Mouse (Mus musculus): ENCODE measurements around the gene Zfp423. TPM values are rescaled to one million over a fixed set of nuclear protein-coding genes. Genes with fewer than 3 reads are reported as not detected.

The Zfp423 gene
- 1 to 10 TPM; 6.1 to 6.7 TPM for total RNA-seq (2021)

DNA sequence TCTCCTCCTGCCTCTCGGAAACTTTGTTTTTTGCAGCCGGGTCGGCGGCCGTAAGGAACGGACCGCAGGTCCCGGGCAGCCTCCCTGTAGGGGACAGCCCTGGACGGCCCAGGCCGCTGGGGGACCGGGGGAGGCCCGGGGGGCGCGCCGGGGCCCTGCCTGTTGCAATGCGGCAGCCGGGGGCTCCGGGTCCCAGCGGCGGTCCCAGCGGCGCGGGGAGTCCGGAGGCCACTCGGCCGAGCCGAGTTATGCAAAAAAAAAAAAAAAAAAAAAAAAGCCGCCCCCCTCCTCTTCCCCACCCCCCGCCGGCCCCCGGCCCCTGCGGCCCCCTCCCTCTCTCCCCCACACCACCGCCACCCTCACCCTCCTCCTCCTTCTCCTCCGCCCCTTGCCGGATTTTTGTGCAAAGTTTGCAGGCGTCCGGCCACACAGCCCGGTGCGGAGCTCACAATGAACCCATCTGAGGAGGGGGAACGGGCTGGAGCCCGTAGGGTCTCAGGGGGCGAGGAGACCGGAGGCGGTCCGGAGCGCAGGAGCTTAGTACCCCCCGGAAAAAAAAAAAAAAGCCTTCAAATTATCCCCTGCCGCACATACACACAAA is at the start of gene Zfp423:
Zfp423 (minus strand) TSS at position 276 of the 601 bp plus-strand sequence.
- intact Hi-C loops (cut with DNase I) = loop anchor here (5.0 kb wide), 1 partner anchor 42 kb away; no protein-coding TSS in a partner anchor

DNA sequence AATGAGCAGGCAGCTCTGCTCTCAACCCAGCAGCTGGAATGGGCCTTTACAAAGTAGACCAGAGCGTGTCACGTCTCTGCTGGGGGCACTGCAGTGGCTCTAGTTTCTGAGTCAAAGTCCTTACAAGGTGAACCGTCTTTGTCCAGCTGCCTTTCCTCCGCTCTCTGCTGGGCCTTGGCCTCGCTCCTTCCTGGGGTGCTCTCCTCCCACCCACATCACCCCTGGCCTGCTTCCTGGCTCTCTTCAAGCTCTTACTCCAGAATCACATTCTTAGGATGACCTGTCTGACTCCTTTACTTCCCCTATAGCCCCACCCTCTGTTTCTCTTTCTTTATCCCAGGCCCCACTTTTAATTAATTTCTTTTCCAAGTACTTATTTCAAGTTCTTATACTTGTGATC is 47.4 kb upstream of the Zfp423 start:
- no peak for DNase-seq (ENCODE audit: low spot score)

More for the DNA sequence above, at the start of gene Zfp423:
- DNase-seq (ENCODE audit: low spot score) = peak; percentile 20

GRCm38 (mm10) chr8:87984778-87985177 is 25.4 kb upstream of the Zfp423 start:
- no peak for DNase-seq (ENCODE audit: low spot score)

More for the DNA sequence above, 47.4 kb upstream of the Zfp423 start:
- intact Hi-C loops (cut with DNase I) = no loop called here

GRCm38 (mm10) chr8:87984032-87984431 is 24.6 kb upstream of the Zfp423 start:
- intact Hi-C loops (cut with DNase I) = no loop called here
- no peak for DNase-seq (ENCODE audit: low spot score)

More at GRCm38 (mm10) chr8:87984778-87985177, 25.4 kb upstream of the Zfp423 start:
- intact Hi-C loops (cut with DNase I) = no loop called here

DNA sequence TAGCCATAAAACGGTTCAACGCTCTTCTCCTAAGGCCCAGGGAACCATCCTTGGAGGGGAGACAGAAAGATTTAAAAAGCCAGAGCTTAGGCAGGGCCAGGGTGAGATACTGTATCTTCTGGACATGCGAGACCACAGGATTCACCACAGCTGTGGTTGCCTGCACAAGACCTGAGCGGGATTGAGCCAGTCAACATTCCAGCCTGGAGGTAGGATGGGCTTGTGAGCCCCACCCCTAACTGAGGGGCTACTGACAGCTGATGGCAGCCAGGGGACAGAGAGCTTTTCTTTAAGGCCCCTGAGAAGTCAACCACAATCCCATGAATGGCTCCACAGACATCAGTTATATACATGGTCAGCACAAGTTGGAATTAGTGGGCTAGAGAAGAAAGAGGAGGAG is 23.5 kb upstream of the Zfp423 start:
- DNase-seq (ENCODE audit: low spot score) = no peak
- intact Hi-C loops (cut with DNase I) = no loop called here

DNA sequence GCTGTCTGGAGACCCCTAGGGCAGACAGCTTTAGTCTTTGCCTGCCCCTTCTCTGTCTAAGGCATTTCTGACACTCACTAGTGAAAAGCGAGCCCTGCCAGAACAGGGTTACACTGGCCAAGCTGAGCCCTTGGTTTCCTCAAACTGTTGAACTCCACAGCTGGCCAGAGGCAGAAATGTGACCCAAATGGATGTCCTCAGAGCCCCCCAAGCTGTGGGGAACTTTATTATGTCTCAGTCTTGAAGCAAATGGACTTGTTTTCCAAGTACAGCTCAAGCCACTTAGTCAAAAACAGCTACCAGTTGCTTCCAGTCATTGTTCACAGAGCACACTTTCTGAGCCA is 16.0 kb upstream of the Zfp423 start:
- no peak for DNase-seq (ENCODE audit: low spot score)

GRCm38 (mm10) chr8:87974759-87975465 is 15.5 kb upstream of the Zfp423 start:
- DNase-seq (ENCODE audit: low spot score) = peak; percentile 35
- intact Hi-C loops (cut with DNase I) = no loop called here

More for the DNA sequence above, 16.0 kb upstream of the Zfp423 start:
- intact Hi-C loops (cut with DNase I) = no loop called here

DNA sequence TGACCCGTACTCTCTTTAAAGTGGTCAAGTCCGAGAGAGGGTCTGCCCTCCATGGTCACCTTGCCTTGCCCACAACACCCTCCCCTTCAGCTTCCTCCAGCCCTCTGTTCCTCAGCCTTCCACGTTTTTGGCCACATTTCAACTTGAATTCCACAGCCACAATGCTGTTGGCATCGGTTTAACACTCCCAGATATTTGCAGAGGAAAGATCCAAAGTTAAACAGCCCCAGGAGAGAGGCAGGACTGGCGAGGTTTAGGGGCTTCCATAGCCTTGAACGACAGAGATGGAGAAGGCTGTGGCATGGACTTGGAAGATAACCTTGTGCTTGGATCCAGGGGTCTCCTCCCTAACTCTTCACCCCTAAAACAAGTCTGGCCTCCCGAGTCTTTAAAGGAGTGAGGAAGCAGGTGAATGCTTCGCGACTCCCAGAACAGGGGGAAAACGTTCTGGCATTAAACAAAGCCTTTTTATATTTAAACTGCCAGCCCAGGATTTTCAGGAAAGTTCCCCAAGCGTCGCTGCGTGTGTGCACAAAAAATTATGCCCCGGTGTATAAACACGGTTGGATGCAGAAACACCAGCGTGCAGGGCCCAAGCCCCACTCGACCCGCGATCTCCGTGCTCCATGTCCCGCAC is 14.8 kb upstream of the Zfp423 start:
- intact Hi-C loops (cut with DNase I) = no loop called here
- no peak for DNase-seq (ENCODE audit: low spot score)

- intact Hi-C loops (cut with DNase I) = loop anchor here (5.0 to 10.0 kb wide), 2 partner anchors 163 to 306 kb away; no protein-coding TSS in a partner anchor
- DNase-seq (ENCODE audit: low spot score) = no peak
Measured at GRCm38 (mm10) chr8:87967866-87968620, 8.6 kb upstream of the Zfp423 start.

GRCm38 (mm10) chr8:87967057-87967820 is 7.8 kb upstream of the Zfp423 start:
- intact Hi-C loops (cut with DNase I) = loop anchor here (5.0 to 10.0 kb wide), 2 partner anchors 162 to 305 kb away; no protein-coding TSS in a partner anchor
- no peak for DNase-seq (ENCODE audit: low spot score)

DNA sequence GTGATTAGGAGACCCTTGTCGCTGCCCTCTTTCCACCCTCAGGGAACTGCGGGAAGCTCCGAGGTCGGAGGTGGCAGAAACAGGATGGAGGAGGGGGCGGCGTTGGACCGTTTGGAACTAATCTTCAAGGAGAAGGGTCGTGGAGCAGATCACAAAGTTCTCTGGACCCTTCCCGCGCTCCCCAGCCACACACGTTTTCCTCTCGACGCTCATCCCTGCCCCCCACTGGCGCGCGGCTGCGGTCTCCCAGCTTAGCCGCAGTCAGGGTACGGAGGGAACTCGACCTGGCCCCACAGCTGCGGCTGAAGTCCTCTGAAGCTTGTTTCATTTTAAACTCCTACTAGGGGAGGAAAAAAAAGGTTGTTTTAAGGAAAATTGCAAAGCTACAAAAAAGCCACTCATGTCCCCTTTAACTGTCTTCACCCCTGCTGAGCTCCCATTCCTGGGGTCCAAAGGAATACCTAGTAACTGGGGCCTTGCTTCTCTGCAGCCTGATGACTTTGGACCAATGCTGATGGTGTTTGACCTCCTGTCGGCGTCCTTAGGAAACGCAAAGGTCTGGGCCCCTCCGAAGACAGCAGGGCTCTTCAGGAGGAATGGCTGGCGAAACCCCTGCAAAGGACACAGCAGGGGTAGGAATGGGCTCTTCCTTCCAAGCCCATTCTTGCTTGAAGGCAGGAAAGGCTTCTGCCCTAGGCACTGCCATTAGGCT is 3.3 kb upstream of the Zfp423 start:
- DNase-seq (ENCODE audit: low spot score) = no peak
- intact Hi-C loops (cut with DNase I) = loop anchor here (2.0 to 10.0 kb wide), 3 partner anchors 48 to 158 kb away; no protein-coding TSS in a partner anchor

DNA sequence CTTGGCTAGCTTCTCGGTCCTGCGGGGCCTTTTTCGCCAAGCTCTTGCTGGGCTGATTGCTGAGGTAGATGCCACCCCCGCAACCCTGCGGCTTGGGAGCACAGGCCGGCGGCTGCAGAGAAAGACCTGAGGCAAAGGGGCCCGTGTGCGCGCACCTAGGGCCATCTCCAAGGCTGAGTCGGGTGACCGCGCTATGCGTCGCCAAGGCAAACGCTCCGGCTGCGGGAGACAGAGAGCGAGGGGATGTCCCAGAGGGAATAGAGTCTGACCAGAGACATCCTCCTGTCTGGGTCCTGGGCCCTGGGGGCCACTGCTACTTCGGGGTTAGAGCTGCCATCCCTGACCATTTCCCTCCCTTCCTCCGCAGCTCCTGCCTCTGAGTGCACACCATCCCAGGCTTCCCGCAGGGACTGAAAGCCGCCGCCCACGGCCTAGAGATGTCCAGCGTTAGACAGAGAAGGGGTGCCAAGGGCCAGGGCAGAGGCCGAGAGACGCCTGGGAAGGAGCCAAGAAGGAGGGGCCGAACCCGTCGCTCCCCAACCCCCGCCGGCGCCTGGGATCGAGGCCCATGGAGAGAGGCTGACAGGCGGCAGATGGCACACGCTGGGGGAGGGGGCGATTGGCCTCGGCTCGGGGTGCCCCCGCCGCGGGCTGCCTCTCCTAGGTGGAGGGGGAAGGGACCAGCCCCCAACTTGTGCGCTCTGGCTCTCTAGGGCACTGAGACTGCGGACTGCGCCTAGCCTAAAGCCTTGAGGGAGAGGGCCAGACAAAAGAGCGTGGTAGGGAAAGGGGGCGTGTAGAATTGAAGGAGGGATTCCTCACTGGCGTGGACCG is 2.5 kb upstream of the Zfp423 start:
- DNase-seq (ENCODE audit: low spot score) = peak; percentile 35
- intact Hi-C loops (cut with DNase I) = loop anchor here (1.0 to 10.0 kb wide), 5 partner anchors 49 to 247 kb away; no protein-coding TSS in a partner anchor

DNA sequence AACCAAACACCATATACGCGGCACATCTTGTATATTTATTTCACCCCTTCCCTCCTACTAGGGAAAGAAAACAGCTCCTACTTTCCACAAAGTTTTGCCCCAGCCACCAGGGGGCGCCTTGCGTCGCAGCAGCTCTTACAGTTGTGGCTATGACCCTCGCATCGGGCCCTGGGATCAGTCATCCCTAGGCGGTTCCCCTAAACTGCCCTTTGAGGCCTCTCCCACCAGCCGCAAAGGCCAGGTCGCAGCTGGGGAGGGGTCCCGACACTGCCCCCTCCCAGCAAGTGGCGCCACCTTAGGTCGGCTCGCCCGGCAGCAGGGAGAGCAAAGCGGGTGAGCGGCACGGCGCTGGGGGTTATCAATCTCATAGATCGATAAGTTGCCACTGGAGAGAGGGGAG is 1.7 kb upstream of the Zfp423 start:
- no peak for DNase-seq (ENCODE audit: low spot score)
- intact Hi-C loops (cut with DNase I) = loop anchor here (1.0 to 10.0 kb wide), 4 partner anchors 62 to 246 kb away; no protein-coding TSS in a partner anchor

- DNase-seq (ENCODE audit: low spot score) = peak; percentile 66
- intact Hi-C loops (cut with DNase I) = loop anchor here (2.0 to 10.0 kb wide), 3 partner anchors 83 to 245 kb away; no protein-coding TSS in a partner anchor
Measured at GRCm38 (mm10) chr8:87960061-87960749, 810 bp upstream of the Zfp423 start.

DNA sequence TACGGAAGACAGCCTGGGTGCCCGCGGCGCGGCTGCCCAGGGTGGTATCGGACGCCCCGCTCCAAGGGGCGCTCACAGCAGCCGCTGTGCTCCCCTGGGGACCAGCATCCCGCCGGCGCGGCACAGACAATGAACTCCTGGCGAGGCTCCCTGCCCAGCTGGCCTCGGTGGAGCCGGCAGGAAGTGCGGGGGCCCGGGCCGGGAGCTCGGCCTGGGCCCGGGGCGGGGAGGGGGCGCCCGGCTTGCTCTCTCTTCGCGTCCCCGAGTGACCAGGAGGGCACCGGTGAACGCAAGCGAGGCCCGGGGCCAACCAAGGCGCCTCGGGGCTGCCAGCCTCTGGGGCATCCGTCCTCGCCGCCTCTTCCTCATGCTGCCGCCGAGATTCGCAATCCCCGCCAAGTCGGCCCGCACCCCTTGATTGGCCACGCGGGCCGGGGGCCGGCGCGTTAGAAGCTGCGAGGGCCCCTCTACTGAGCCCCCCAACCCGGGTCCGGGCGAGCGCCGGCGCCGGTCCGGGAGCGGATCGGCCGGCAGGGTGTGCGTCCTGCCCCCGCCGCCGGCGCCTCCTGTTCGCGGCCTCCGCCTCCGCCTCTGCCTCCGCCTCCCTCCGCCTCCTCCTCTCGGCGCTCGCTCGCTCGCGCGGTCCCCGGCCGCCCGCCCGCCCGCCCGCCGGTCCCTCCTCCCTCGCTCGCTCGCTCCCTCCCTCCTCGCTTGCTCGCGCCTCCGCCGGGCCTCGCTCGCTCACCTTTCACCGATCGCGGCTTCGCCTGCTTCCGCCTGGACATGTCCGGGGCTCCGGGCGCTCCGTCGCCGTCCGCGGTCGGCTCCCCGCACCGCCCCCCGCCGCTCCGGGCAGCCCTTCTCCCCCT is 710 bp downstream of the Zfp423 start:
- intact Hi-C loops (cut with DNase I) = loop anchor here (5.0 kb wide), 1 partner anchor 41 kb away; no protein-coding TSS in a partner anchor
- peak; percentile 59 for DNase-seq (ENCODE audit: low spot score)

GRCm38 (mm10) chr8:87957871-87958450 is 1.4 kb downstream of the Zfp423 start:
- intact Hi-C loops (cut with DNase I) = loop anchor here (5.0 kb wide), 1 partner anchor 41 kb away; no protein-coding TSS in a partner anchor
- peak; percentile 68 for DNase-seq (ENCODE audit: low spot score)

All from heart, postnatal 25 days (tissue).